Mouse (Mus musculus) cortical plate, adult 2 months (tissue): ENCODE data around the gene Prkaa2.

Experiments used
- CTCF ChIP-seq: fragments of 200-500 bp; IDR thresholded peaks from 2 replicates; pipeline ENCODE4 v1.5.1; 2011; ENCODE audit warnings: mild to moderate bottlenecking, control low read depth, low read length; ENCODE audit not compliant: insufficient read depth; ENCODE audit errors: extremely low read depth
- POLR2A ChIP-seq: fragments of 200-500 bp; IDR thresholded peaks from 2 replicates; pipeline ENCODE4 v1.6.1; 2011; ENCODE audit warnings: mild to moderate bottlenecking, low read length, control low read depth; ENCODE audit not compliant: insufficient read depth; ENCODE audit errors: extremely low read depth

DNA sequence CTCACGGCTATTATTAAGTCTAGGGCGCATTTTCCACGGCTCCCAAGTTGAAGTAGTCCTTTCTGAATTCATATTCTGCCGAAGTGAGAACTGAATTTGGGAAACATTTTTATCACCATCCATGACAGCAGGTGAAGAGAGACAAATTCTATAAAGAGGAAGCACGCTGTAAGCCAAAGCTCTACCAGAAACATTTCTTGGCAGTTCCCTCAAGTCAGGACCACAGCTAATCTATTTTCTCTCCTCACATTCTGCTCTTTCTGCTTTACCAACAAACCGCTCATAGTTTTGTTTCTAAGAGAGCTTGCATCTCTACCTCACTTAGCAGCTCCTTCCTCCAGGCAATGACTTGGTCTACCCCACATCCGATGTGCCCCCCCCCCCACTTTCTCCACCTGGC, 96.0 kb downstream of the Prkaa2 start:
- TF ChIP-seq CTCF (no peak), POLR2A (no peak)
